8 mouse cellular contexts compared by ENCODE assay signal in genomic region chr19:37177819-37178708, GRCm38 (mm10). TPM values are rescaled to one million over a fixed set of nuclear protein-coding genes. Genes with fewer than 3 reads are reported as not detected.
DNase-seq lines count a peak whose midpoint lies in the region; ATAC-seq and TF ChIP-seq lines count a peak whose summit lies in the region.

No protein-coding gene starts in this region.

- no peak overlapping the region for H3K27ac ChIP-seq in bone marrow macrophage, adult 2 months (ENCODE audit: insufficient read depth, low read depth, low read length)
- no peak overlapping the region for H3K27ac ChIP-seq in embryonic facial prominence, embryonic 15.5 days (replicated peaks)
- H3K27ac ChIP-seq in liver, adult 2 months (replicated peaks; ENCODE audit: insufficient read depth, low read depth, low read length), result no peak overlapping the region
- peak overlapping the region; percentile 78 for H3K27ac ChIP-seq in midbrain, embryonic 16.5 days (ENCODE audit: low read length)
- H3K27ac ChIP-seq in stomach, embryonic 15.5 days, result no peak overlapping the region

- peaks cover 12% of the 10 kb centered on the region for H3K79me2 ChIP-seq in liver, adult 2 months (ENCODE audit: control insufficient read depth, insufficient read depth, low read length)

- peak overlapping the region; percentile 1; the same call in 1 of the 2 replicates for H3K4me3 ChIP-seq in bone marrow macrophage, adult 2 months (ENCODE audit: insufficient read depth, low read length)
- H3K4me3 ChIP-seq in embryonic facial prominence, embryonic 15.5 days (replicated peaks), result peak overlapping the region; percentile 32
- H3K4me3 ChIP-seq in liver, adult 2 months (ENCODE audit: insufficient read depth, low read depth, low read length), result peak overlapping the region; percentile 48
- H3K4me3 ChIP-seq in midbrain, embryonic 16.5 days (ENCODE audit: low read depth, low read length), result peak overlapping the region; percentile 50
- peak overlapping the region; percentile 30 for H3K4me3 ChIP-seq in stomach, embryonic 15.5 days (replicated peaks)

- no peak for TF ChIP-seq POLR2A in bone marrow macrophage, adult 2 months (IDR thresholded peaks at IDR 0.05; ENCODE audit: borderline replicate concordance, low read depth, low read length)
- TF ChIP-seq POLR2A in liver, adult 2 months (IDR thresholded peaks at IDR 0.05; ENCODE audit: extremely low read depth, insufficient read depth, low read length), result no peak

- no peak for TF ChIP-seq CTCF in bone marrow macrophage, adult 2 months (IDR thresholded peaks at IDR 0.05; ENCODE audit: low read depth, low read length)
- TF ChIP-seq CTCF in liver, adult 2 months (IDR thresholded peaks at IDR 0.05; ENCODE audit: low read depth, low read length), result no peak

- ATAC-seq in embryonic facial prominence, embryonic 15.5 days (ENCODE audit: insufficient number of reproducible peaks, low FRiP score, low TSS enrichment, low read depth), result no peak
- ATAC-seq in midbrain, embryonic 16.5 days, result peak; percentile 86
- ATAC-seq in stomach, embryonic 15.5 days (ENCODE audit: insufficient read depth, low FRiP score, low read depth), result peak; percentile 80

- H3K27me3 ChIP-seq in embryonic facial prominence, embryonic 15.5 days, result peaks cover 15% of the 10 kb centered on the region
- H3K27me3 ChIP-seq in liver, adult 2 months (ENCODE audit: control insufficient read depth, insufficient read depth, low read length), result no peaks in the 10 kb centered on the region
- no peaks in the 10 kb centered on the region for H3K27me3 ChIP-seq in midbrain, embryonic 16.5 days (ENCODE audit: control insufficient read depth, insufficient read depth, low read depth, low read length)
- H3K27me3 ChIP-seq in stomach, embryonic 15.5 days (replicated peaks), result peaks cover 10% of the 10 kb centered on the region; the same call in 1 of the 2 replicates

- peak overlapping the region; percentile 38 for H3K4me2 ChIP-seq in embryonic facial prominence, embryonic 15.5 days (replicated peaks)
- peak overlapping the region; percentile 53 for H3K4me2 ChIP-seq in midbrain, embryonic 16.5 days (ENCODE audit: low read length)
- peak overlapping the region; percentile 43 for H3K4me2 ChIP-seq in stomach, embryonic 15.5 days

- no peaks in the 10 kb centered on the region for H3K36me3 ChIP-seq in embryonic facial prominence, embryonic 15.5 days
- no peaks in the 10 kb centered on the region for H3K36me3 ChIP-seq in liver, adult 2 months (ENCODE audit: control insufficient read depth, insufficient read depth, low read length)
- H3K36me3 ChIP-seq in midbrain, embryonic 16.5 days (ENCODE audit: control insufficient read depth, insufficient read depth, low read length), result no peaks in the 10 kb centered on the region
- no peaks in the 10 kb centered on the region for H3K36me3 ChIP-seq in stomach, embryonic 15.5 days

- peak; percentile 13 to 29 for DNase-seq in B cell, adult 2 months
- peak; percentile 66 to 72 for DNase-seq in heart, adult 9 months (ENCODE audit: low spot score in 2 of 2)
- DNase-seq in kidney, adult 9 months, result peak; percentile 83
- peak; percentile 77 for DNase-seq in liver, adult 2 months (ENCODE audit: extremely low read depth, low read depth, low spot score)

- H3K4me1 ChIP-seq in bone marrow macrophage, adult 2 months (ENCODE audit: control insufficient read depth, insufficient read depth, low read length), result peaks cover 22% of the 10 kb centered on the region
- peaks cover 14% of the 10 kb centered on the region for H3K4me1 ChIP-seq in embryonic facial prominence, embryonic 15.5 days
- H3K4me1 ChIP-seq in liver, adult 2 months (ENCODE audit: control insufficient read depth, insufficient read depth, low read length), result peaks cover 15% of the 10 kb centered on the region; the same call in 1 of the 2 replicates
- peaks cover 23% of the 10 kb centered on the region for H3K4me1 ChIP-seq in midbrain, embryonic 16.5 days (ENCODE audit: control insufficient read depth, insufficient read depth, low read length)
- H3K4me1 ChIP-seq in stomach, embryonic 15.5 days, result peaks cover 5% of the 10 kb centered on the region; the same call in 1 of the 2 replicates

- H3K9ac ChIP-seq in embryonic facial prominence, embryonic 15.5 days, result no peak overlapping the region
- no peak overlapping the region for H3K9ac ChIP-seq in liver, adult 2 months (ENCODE audit: low read depth, low read length)
- H3K9ac ChIP-seq in midbrain, embryonic 16.5 days (ENCODE audit: low read depth, low read length), result peak overlapping the region; percentile 47
- H3K9ac ChIP-seq in stomach, embryonic 15.5 days, result no peak overlapping the region

- H3K9me3 ChIP-seq in embryonic facial prominence, embryonic 15.5 days (replicated peaks), result no peaks in the 10 kb centered on the region
- no peaks in the 10 kb centered on the region for H3K9me3 ChIP-seq in midbrain, embryonic 16.5 days (replicated peaks; ENCODE audit: control insufficient read depth, low read length, poor library complexity, severe bottlenecking)
- H3K9me3 ChIP-seq in stomach, embryonic 15.5 days, result no peaks in the 10 kb centered on the region

- 15% methylated on average over 17 of the region's 17 CpGs for WGBS in embryonic facial prominence, embryonic 15.5 days
- 14% methylated on average over 17 of the region's 17 CpGs for WGBS in liver, adult 2 months
- 12% methylated on average over 17 of the region's 17 CpGs for WGBS in midbrain, embryonic 16.5 days
- 14% methylated on average over 17 of the region's 17 CpGs for WGBS in stomach, embryonic 15.5 days

RNA-seq across cellular contexts. Expression of gene March5, which starts 29.3 kb away (rescaled TPM):
- 87.5 and 98.0 TPM in 2 replicates for polyA plus RNA-seq in bone marrow macrophage, adult 2 months (2012; ENCODE audit: insufficient read depth, insufficient read length, missing spikeins)
- 87.7 and 89.9 TPM in 2 replicates for polyA plus RNA-seq in embryonic facial prominence, embryonic 15.5 days (2015; fragmentation: Nextera tagmentation; extraction: Ambion mirVana)
- total RNA-seq in liver, adult 2 months (2014; rRNA removed), result 84.0 and 93.1 TPM in 2 replicates
- 33.8 and 38.5 TPM in 2 replicates for polyA plus RNA-seq in liver, adult 2 months (2012; rRNA removed)
- 89.2 and 96.1 TPM in 2 replicates for polyA plus RNA-seq in midbrain, embryonic 16.5 days (2015; fragmentation: Nextera tagmentation; extraction: Ambion mirVana)
- polyA plus RNA-seq in stomach, embryonic 15.5 days (2015; fragmentation: Nextera tagmentation; extraction: Ambion mirVana), result 85.6 and 87.6 TPM in 2 replicates

RNA-seq across cellular contexts. Expression of gene Cpeb3, which starts 30.3 kb away (rescaled TPM):
- 7.6 and 8.0 TPM in 2 replicates for polyA plus RNA-seq in bone marrow macrophage, adult 2 months (2012; ENCODE audit: insufficient read depth, insufficient read length, missing spikeins)
- 1.1 and 1.9 TPM in 2 replicates for polyA plus RNA-seq in embryonic facial prominence, embryonic 15.5 days (2015; fragmentation: Nextera tagmentation; extraction: Ambion mirVana)
- 6.4 and 8.9 TPM in 2 replicates for total RNA-seq in liver, adult 2 months (2014; rRNA removed)
- polyA plus RNA-seq in liver, adult 2 months (2012; rRNA removed), result 4.3 TPM in 2 replicates
- polyA plus RNA-seq in midbrain, embryonic 16.5 days (2015; fragmentation: Nextera tagmentation; extraction: Ambion mirVana), result 11.2 and 12.9 TPM in 2 replicates
- polyA plus RNA-seq in stomach, embryonic 15.5 days (2015; fragmentation: Nextera tagmentation; extraction: Ambion mirVana), result 1.3 and 1.7 TPM in 2 replicates

Comparison
In these comparisons a context has a peak if more than half of its experiments do, and no peak if none do; other contexts are left out.
1. DNase-seq: peak in every context shown above with its lines; median percentile 83 in kidney, adult 9 months; 77 in liver, adult 2 months; 69 in heart, adult 9 months; 21 in B cell, adult 2 months.